Mouse (Mus musculus) neural tube, embryonic 14.5 days (tissue): Measurements from ENCODE around the gene Slc10a6. TPM values are rescaled to one million over a fixed set of nuclear protein-coding genes. Genes with fewer than 3 reads are reported as not detected.

ENCODE experiments used
- ATAC-seq: fragments of 200-750 bp; cut with Nextera tagmentation; 2 replicates; pipeline ENCODE4 v1.8.0; 2017; ENCODE audit warnings: low read depth, mild to moderate bottlenecking, moderate TSS enrichment, moderate library complexity
- H3K27ac ChIP-seq: fragments of 300-500 bp; sonication (generic); 2 replicates; pipeline ENCODE4 v1.5.1; 2014; ENCODE audit warnings: low read depth, mild to moderate bottlenecking, control low read depth, low read length, moderate library complexity, mixed read lengths
- H3K27me3 ChIP-seq: fragments of 300-500 bp; sonication (generic); 2 replicates; pipeline ENCODE4 v1.6.1; 2014; ENCODE audit warnings: low read length; ENCODE audit not compliant: control insufficient read depth, insufficient read depth
- H3K36me3 ChIP-seq: fragments of 300-500 bp; sonication (generic); 2 replicates; pipeline ENCODE4 v1.6.1; 2014; ENCODE audit warnings: low read length, mixed read lengths; ENCODE audit not compliant: control insufficient read depth, insufficient read depth
- H3K4me1 ChIP-seq: fragments of 300-500 bp; sonication (generic); 2 replicates; pipeline ENCODE4 v1.6.1; 2014; ENCODE audit warnings: low read length; ENCODE audit not compliant: control insufficient read depth, insufficient read depth
- H3K4me2 ChIP-seq: fragments of 300-500 bp; sonication (generic); 2 replicates; pipeline ENCODE4 v1.6.1; 2014; ENCODE audit warnings: mild to moderate bottlenecking, low read depth, low read length, control low read depth
- H3K4me3 ChIP-seq: fragments of 300-500 bp; sonication (generic); 2 replicates; pipeline ENCODE4 v1.5.1; 2014; ENCODE audit warnings: low read depth, low read length, control low read depth, mixed read lengths
- H3K9ac ChIP-seq: fragments of 300-500 bp; sonication (generic); replicated peaks from 2 replicates; pipeline ENCODE4 v1.6.1; 2014; ENCODE audit warnings: low read depth, mild to moderate bottlenecking, control low read depth, low read length, mixed read lengths
- H3K9me3 ChIP-seq: fragments of 300-500 bp; sonication (generic); 2 replicates; pipeline ENCODE4 v1.6.1; 2016; ENCODE audit warnings: low read length; ENCODE audit not compliant: control insufficient read depth
- whole genome bisulfite sequencing: fragments of 180-500 bp; shearing (Covaris S2); extraction: QIAGEN DNeasy Blood & Tissue Kit; methylation state at CpG from one replicate; pipeline ENCODE4 v1.1.7; 2014; 5-methylcytosine and 5-hydroxymethylcytosine counted together
- polyA plus RNA-seq: library from polyadenylated mRNA; unstranded; fragments of >200 nt; fragmentation: Nextera tagmentation; extraction: Ambion mirVana; gene quantifications from 2 replicates; pipeline ENCODE4 v1.2.1, GENCODE M21; 2014

The Slc10a6 gene
- polyA plus RNA-seq, 1 experiment from 2014 or later = 0.33 TPM

DNA sequence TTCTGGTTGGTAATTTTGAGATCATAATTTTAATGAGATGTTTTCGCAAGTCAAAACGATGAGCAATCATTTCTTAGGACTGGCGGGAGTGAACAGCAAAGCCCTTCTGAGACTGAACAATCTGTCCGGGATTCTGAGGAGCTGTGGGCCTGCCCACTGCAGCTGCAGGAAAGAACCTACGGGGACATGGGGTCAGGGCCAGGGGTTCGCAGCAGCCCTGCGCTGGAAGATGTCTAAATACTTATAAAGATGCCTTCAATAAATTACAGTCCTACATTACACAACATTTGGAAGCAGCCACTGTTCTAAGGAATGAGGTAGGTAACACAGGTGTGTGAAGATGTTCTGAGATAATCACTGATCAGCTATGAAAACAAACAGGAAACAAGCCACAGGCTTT is 23.5 kb downstream of the Slc10a6 start:
- Histone ChIP-seq H3K27me3 (no peaks in the 10 kb centered on the region), H3K4me1 (no peaks in the 10 kb centered on the region), H3K27ac (no peak overlapping the region), H3K9me3 (no peaks in the 10 kb centered on the region), H3K9ac (no peak overlapping the region), H3K4me3 (no peak overlapping the region), H3K36me3 (no peaks in the 10 kb centered on the region), H3K4me2 (no peak overlapping the region)
- 84% methylated on average over 7 of the region's 7 CpGs for WGBS
- no peak for ATAC-seq

DNA sequence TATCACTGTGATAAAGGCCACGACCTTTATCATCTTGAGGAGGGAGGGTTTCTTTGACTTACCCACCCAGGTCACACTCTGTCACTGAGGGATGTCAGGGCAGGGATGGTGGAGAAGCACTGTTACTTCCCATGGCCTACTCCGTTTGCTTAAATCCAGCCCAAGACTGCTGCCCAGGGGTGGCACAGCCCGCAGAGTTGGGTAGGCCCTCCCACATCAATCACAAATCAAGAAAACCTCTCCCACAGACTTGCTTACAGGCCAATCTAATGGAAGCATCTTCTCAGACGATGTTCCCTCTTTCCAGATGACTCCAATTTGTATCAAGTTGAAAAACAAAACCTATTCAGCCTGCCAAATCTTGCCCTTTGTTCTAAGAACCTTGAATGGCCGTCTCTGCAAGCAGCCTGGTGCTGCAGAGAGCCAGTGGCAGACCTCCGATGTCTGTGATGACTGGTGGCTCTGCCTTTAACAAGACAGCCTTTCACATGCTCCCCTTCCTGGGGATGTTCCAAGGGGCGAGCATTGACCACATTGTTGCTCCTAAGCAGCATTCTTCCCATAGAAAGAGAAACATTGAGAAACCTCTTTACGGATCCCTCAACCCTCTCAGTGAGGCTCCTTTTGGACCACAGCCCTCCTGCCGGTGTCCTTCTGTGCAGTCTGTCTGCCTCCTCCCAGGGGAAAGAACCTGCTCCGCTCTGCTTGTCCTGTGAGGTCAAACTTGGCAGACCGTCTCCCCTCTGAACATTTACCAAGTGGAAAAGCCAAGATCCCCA is 25.9 kb downstream of the Slc10a6 start:
- Histone ChIP-seq H3K9ac (no peak overlapping the region), H3K9me3 (no peaks in the 10 kb centered on the region), H3K36me3 (no peaks in the 10 kb centered on the region), H3K4me3 (no peak overlapping the region), H3K4me1 (no peaks in the 10 kb centered on the region), H3K27me3 (no peaks in the 10 kb centered on the region), H3K27ac (no peak overlapping the region), H3K4me2 (no peak overlapping the region)
- 37% methylated on average over 11 of the region's 11 CpGs for WGBS
- peak; percentile 46; the same call in 1 of the 2 replicates for ATAC-seq

DNA sequence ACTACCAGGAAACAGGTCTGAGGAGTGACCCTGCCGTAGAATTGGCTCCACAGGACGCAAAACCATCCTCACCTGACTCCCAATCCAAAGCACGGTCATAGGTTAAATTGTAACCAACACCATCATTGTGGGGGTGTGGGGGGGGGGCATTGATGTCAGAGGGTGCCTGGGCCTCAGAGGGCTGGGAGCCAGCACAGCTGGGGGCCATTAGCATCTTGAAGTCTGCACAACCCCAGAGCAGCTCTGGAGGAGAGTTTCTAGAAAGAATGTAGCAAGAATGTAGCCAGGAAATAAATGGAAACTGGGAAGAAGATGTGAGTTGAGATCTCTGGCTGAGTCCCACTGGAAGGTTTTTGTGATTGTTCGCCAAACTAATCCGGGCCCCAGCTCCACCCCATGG is 30.3 kb downstream of the Slc10a6 start:
- Histone ChIP-seq H3K9ac (no peak overlapping the region), H3K36me3 (no peaks in the 10 kb centered on the region), H3K4me3 (no peak overlapping the region), H3K4me1 (no peaks in the 10 kb centered on the region), H3K9me3 (no peaks in the 10 kb centered on the region), H3K4me2 (no peak overlapping the region), H3K27me3 (no peaks in the 10 kb centered on the region), H3K27ac (no peak overlapping the region)
- WGBS = 86% methylated on average over 5 of the region's 5 CpGs
- ATAC-seq = no peak

DNA sequence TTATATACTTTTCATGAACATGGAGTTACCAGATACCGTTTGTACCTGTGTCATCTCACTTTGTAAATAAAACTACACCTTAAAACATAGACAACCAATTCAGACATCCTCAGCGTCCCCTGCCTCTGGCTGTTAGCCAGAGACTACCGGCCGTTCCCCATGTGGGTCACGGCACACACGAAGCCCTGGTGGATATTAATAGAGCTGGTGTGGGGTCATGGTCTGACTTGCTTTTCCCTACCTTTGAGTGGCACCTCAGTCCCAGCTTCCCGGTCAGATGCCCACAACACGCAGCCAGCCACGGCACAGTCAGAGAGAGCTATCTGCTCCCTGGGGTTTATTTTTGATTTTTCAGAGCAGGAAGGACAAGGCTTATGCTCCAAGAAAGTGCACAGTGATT is 30.9 kb downstream of the Slc10a6 start:
- 87% methylated on average over 9 of the region's 9 CpGs for WGBS
- ATAC-seq = no peak

DNA sequence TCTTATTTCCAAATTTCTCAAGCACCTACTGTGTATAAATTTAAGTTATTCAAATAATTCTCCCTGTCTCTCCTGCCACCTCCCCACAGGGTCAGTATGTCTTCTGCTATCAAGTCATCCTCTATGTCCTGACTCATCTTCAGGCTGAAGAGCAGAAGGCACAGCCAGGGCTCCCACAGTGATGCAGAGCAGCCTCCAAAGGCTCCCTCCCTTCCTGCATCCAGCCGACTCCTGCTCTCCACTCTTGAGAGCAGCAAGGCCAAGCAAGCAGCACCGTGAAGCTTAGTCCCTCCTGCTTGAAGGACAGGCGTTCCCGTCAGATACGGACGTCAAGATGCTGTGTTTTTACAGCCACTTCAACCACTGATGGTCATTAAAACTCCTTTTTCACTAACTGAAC is 31.6 kb downstream of the Slc10a6 start:
- 61% methylated on average over 6 of the region's 6 CpGs for WGBS
- H3K9ac ChIP-seq = no peak overlapping the region
- no peaks in the 10 kb centered on the region for H3K4me1 ChIP-seq
- no peak for ATAC-seq
- no peak overlapping the region for H3K27ac ChIP-seq
- no peaks in the 10 kb centered on the region for H3K36me3 ChIP-seq
- H3K27me3 ChIP-seq = no peaks in the 10 kb centered on the region
- H3K4me2 ChIP-seq = no peak overlapping the region
- no peak overlapping the region for H3K4me3 ChIP-seq
- H3K9me3 ChIP-seq = no peaks in the 10 kb centered on the region

More for the DNA sequence above, 30.9 kb downstream of the Slc10a6 start:
- Histone ChIP-seq H3K9me3 (no peaks in the 10 kb centered on the region), H3K27ac (no peak overlapping the region), H3K4me1 (no peaks in the 10 kb centered on the region), H3K4me3 (no peak overlapping the region), H3K9ac (no peak overlapping the region), H3K27me3 (no peaks in the 10 kb centered on the region), H3K36me3 (no peaks in the 10 kb centered on the region), H3K4me2 (no peak overlapping the region)

DNA sequence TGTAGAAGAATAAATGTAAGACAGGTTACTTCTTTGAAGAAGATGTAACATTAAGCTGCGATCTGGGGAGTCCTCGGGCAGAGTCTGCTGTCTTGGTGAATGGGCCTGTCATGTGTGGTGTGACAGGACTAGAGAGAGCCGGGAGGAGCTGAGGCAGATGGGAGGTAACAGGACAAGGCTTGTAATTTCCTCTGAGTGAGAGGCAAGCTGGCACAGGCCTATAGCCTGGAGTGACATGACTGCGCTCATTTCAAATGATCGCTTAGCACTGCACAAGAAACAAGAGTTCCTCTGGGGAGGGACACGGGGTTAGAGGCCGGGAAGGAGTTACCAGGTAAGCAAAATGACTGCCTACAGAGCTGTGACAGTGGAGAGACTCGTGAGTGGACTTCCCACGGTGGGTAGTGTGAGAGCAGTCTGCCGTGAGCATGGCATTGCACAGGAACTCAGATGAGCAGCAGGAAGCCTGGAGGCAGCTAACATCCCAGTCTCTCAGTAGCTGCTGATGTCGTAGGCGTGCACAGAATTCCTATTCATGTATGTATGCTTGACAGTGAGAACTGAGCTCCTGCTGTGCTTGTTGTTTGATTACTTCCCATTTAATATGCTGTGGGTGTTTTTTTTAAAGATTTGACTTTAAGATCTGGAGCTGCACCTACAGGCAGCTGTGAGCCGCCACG is 32.6 kb downstream of the Slc10a6 start:
- H3K4me1 ChIP-seq = no peaks in the 10 kb centered on the region
- H3K36me3 ChIP-seq = no peaks in the 10 kb centered on the region
- no peak overlapping the region for H3K9ac ChIP-seq
- 63% methylated on average over 14 of the region's 14 CpGs for WGBS
- no peaks in the 10 kb centered on the region for H3K9me3 ChIP-seq
- H3K4me3 ChIP-seq = no peak overlapping the region
- no peak overlapping the region for H3K4me2 ChIP-seq
- no peak overlapping the region for H3K27ac ChIP-seq
- no peaks in the 10 kb centered on the region for H3K27me3 ChIP-seq
- ATAC-seq = peak; percentile 38; the same call in 1 of the 2 replicates

DNA sequence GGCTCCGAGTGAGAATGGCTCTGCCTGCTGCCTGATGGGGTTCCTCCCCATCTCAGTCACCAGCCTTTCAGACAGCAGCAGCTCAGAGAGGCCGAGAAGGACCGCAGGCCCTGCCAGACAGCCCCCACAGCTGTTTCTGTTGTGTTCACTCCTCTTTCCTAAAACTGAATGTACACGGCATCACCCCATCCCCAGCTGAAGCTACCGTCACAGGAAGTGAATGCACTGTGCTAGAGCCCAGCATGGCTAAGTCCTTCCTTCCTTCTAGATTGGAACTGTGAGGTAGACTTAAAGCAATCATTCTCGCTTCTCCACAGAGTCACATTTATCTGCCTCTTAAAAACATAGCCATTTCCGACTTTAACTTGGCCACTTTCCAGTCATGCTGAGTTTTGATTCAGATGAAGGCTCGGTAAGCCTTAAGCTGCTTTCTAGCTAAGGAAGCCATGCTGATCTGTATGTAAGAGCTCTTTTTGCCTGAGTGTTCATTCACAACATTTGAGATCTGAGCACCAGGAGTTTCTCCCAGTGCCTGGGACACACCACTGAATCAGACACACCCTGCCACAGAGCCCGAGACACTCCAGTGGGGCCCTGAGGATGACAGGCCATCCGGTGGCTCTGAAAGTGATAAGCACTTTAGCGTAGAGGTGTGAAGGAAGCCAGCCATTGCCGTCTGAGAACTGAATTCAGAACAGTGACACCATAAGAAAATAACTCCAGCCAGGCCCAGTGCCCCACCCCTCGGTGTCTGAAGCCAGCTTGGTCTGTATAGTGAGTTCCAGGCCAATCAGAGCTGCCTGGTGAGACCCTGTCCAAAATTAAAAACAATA is 33.6 kb downstream of the Slc10a6 start:
- ATAC-seq = no peak
- Histone ChIP-seq H3K36me3 (no peaks in the 10 kb centered on the region), H3K4me2 (no peak overlapping the region), H3K9ac (no peak overlapping the region), H3K9me3 (no peaks in the 10 kb centered on the region), H3K4me3 (no peak overlapping the region), H3K27ac (no peak overlapping the region), H3K4me1 (no peaks in the 10 kb centered on the region), H3K27me3 (no peaks in the 10 kb centered on the region)
- 76% methylated on average over 13 of the region's 13 CpGs for WGBS

DNA sequence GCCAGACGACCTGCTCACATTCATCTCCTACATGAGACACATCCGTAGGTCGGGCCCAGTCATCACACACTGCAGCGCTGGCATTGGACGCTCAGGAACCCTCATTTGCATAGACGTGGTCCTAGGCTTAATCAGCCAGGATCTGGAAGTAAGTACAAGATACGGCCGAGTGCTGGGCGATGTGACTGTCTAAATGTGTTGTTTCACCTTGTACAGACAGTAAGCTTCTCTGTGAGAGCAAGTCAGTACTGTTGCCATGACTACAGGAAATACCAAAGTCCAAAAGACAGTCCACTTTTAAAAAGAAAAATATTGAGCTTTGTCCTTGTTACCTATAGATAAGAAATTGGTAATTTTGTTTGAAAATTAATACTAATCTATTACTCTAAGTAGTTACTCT is 35.6 kb downstream of the Slc10a6 start:
- Histone ChIP-seq H3K27ac (no peak overlapping the region), H3K9ac (no peak overlapping the region), H3K4me2 (no peak overlapping the region), H3K36me3 (no peaks in the 10 kb centered on the region), H3K4me3 (no peak overlapping the region), H3K4me1 (no peaks in the 10 kb centered on the region), H3K27me3 (no peaks in the 10 kb centered on the region), H3K9me3 (no peaks in the 10 kb centered on the region)
- ATAC-seq = no peak
- 85% methylated on average over 9 of the region's 9 CpGs for WGBS

DNA sequence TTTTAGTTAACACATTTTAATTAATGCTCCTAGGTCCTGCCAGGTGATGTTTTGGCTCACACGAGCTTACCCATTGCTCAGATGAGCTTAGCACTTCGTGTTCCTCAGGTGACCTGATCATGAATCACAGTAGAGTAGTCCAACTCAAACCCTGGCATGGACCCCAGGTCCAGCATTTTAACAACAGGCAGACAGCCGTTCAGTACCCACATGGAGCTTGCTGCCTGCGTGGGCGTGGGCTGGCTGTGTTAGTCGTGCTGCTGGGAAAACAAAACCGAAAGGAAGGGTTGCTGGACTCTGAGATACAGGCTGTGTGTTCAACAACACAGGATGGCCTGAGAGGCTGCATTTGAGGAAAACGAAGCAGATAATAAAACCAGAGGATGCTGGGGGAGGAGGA is 36.5 kb downstream of the Slc10a6 start:
- Histone ChIP-seq H3K9ac (no peak overlapping the region), H3K27me3 (no peaks in the 10 kb centered on the region), H3K9me3 (no peaks in the 10 kb centered on the region), H3K36me3 (no peaks in the 10 kb centered on the region), H3K27ac (no peak overlapping the region), H3K4me1 (no peaks in the 10 kb centered on the region), H3K4me2 (no peak overlapping the region), H3K4me3 (no peak overlapping the region)
- 89% methylated on average over 8 of the region's 8 CpGs for WGBS
- no peak for ATAC-seq
